Mouse (Mus musculus): ENCODE measurements around the gene Rapgef4. TPM values are rescaled to one million over a fixed set of nuclear protein-coding genes. Genes with fewer than 3 reads are reported as not detected.

Rapgef4 gene
- polyA plus RNA-seq, 1 experiment from 2014 or later: 3.0 TPM

GRCm38 (mm10) chr2:72110404-72110803, 129.4 kb downstream of the Rapgef4 start:
- Histone ChIP-seq H3K36me3 (ENCODE audit: control insufficient read depth, insufficient read depth, low read length) (no peaks in the 10 kb centered on the region), H3K27ac (replicated peaks in 1 of 2; ENCODE audit: control insufficient read depth in 1 of 2, insufficient read depth in 1 of 2, low read depth in 2 of 2, low read length in 2 of 2) (no peak overlapping the region), H3K9ac (ENCODE audit: low read length) (no peak overlapping the region), H3K4me2 (ENCODE audit: low read length) (no peak overlapping the region), H3K27me3 (ENCODE audit: control insufficient read depth, insufficient read depth, low read length) (no peaks in the 10 kb centered on the region), H3K9me3 (ENCODE audit: control insufficient read depth, low read length) (no peaks in the 10 kb centered on the region), H3K4me1 (ENCODE audit: control insufficient read depth in 2 of 2, insufficient read depth in 2 of 2, low read length in 2 of 2) (peaks cover 11 to 21% of the 10 kb centered on the region in 2 experiments), H3K4me3 (ENCODE audit: control insufficient read depth in 1 of 2, insufficient read depth in 1 of 2, low read depth in 1 of 2, low read length in 2 of 2) (no peak overlapping the region)
- 78% methylated on average over 5 of the region's 5 CpGs for WGBS
- no peak for ATAC-seq (ENCODE audit: insufficient number of reproducible peaks, insufficient read depth, low FRiP score, low read depth)

GRCm38 (mm10) chr2:72113716-72114115, 132.7 kb downstream of the Rapgef4 start:
- Histone ChIP-seq H3K9ac (ENCODE audit: low read length) (no peak overlapping the region), H3K4me2 (ENCODE audit: low read length) (no peak overlapping the region)
- WGBS: 67% methylated on average over 5 of the region's 5 CpGs

GRCm38 (mm10) chr2:72114148-72114559, 133.1 kb downstream of the Rapgef4 start:
- H3K36me3 ChIP-seq (ENCODE audit: control insufficient read depth, insufficient read depth, low read length): no peaks in the 10 kb centered on the region
- peak overlapping the region in 1 of 2 experiments; percentile 0; a peak in 1 of 4 replicates for H3K27ac ChIP-seq (replicated peaks in 1 of 2; ENCODE audit: control insufficient read depth in 1 of 2, insufficient read depth in 1 of 2, low read depth in 2 of 2, low read length in 2 of 2)
- peak; percentile 33; the same call in 1 of the 2 replicates for ATAC-seq (ENCODE audit: insufficient number of reproducible peaks, insufficient read depth, low FRiP score, low read depth)
- peaks cover 17 to 22% of the 10 kb centered on the region in 2 experiments for H3K4me1 ChIP-seq (ENCODE audit: control insufficient read depth in 2 of 2, insufficient read depth in 2 of 2, low read length in 2 of 2)
- no peak overlapping the region for H3K4me2 ChIP-seq (ENCODE audit: low read length)
- 61% methylated on average over 4 of the region's 4 CpGs for WGBS
- H3K9me3 ChIP-seq (ENCODE audit: control insufficient read depth, low read length): no peaks in the 10 kb centered on the region
- no peak overlapping the region for H3K9ac ChIP-seq (ENCODE audit: low read length)
- no peaks in the 10 kb centered on the region for H3K27me3 ChIP-seq (ENCODE audit: control insufficient read depth, insufficient read depth, low read length)
- no peak overlapping the region for H3K4me3 ChIP-seq (ENCODE audit: control insufficient read depth in 1 of 2, insufficient read depth in 1 of 2, low read depth in 1 of 2, low read length in 2 of 2)

More at GRCm38 (mm10) chr2:72113716-72114115, 132.7 kb downstream of the Rapgef4 start:
- no peak for ATAC-seq (ENCODE audit: insufficient number of reproducible peaks, insufficient read depth, low FRiP score, low read depth)
- Histone ChIP-seq H3K9me3 (ENCODE audit: control insufficient read depth, low read length) (no peaks in the 10 kb centered on the region), H3K4me1 (ENCODE audit: control insufficient read depth in 2 of 2, insufficient read depth in 2 of 2, low read length in 2 of 2) (peaks cover 17 to 22% of the 10 kb centered on the region in 2 experiments), H3K27me3 (ENCODE audit: control insufficient read depth, insufficient read depth, low read length) (no peaks in the 10 kb centered on the region), H3K36me3 (ENCODE audit: control insufficient read depth, insufficient read depth, low read length) (no peaks in the 10 kb centered on the region), H3K4me3 (ENCODE audit: control insufficient read depth in 1 of 2, insufficient read depth in 1 of 2, low read depth in 1 of 2, low read length in 2 of 2) (no peak overlapping the region), H3K27ac (replicated peaks in 1 of 2; ENCODE audit: control insufficient read depth in 1 of 2, insufficient read depth in 1 of 2, low read depth in 2 of 2, low read length in 2 of 2) (0 out of 4 replicates have a peak overlapping the region, but pooled peaks have one; percentile 0 to 24)

GRCm38 (mm10) chr2:72116103-72116502, 135.1 kb downstream of the Rapgef4 start:
- H3K4me1 ChIP-seq (ENCODE audit: control insufficient read depth in 2 of 2, insufficient read depth in 2 of 2, low read length in 2 of 2): peaks cover 17 to 22% of the 10 kb centered on the region in 2 experiments
- no peak overlapping the region for H3K27ac ChIP-seq (replicated peaks in 1 of 2; ENCODE audit: control insufficient read depth in 1 of 2, insufficient read depth in 1 of 2, low read depth in 2 of 2, low read length in 2 of 2)
- 52% methylated on average over 7 of the region's 7 CpGs for WGBS
- H3K27me3 ChIP-seq (ENCODE audit: control insufficient read depth, insufficient read depth, low read length): no peaks in the 10 kb centered on the region
- ATAC-seq (ENCODE audit: insufficient number of reproducible peaks, insufficient read depth, low FRiP score, low read depth): no peak
- no peak overlapping the region for H3K9ac ChIP-seq (ENCODE audit: low read length)
- H3K9me3 ChIP-seq (ENCODE audit: control insufficient read depth, low read length): no peaks in the 10 kb centered on the region
- H3K36me3 ChIP-seq (ENCODE audit: control insufficient read depth, insufficient read depth, low read length): no peaks in the 10 kb centered on the region
- H3K4me2 ChIP-seq (ENCODE audit: low read length): no peak overlapping the region
- H3K4me3 ChIP-seq (ENCODE audit: control insufficient read depth in 1 of 2, insufficient read depth in 1 of 2, low read depth in 1 of 2, low read length in 2 of 2): no peak overlapping the region

- Histone ChIP-seq H3K4me1 (ENCODE audit: control insufficient read depth in 2 of 2, insufficient read depth in 2 of 2, low read length in 2 of 2) (peaks cover 17 to 22% of the 10 kb centered on the region in 2 experiments), H3K4me2 (ENCODE audit: low read length) (no peak overlapping the region), H3K4me3 (ENCODE audit: control insufficient read depth in 1 of 2, insufficient read depth in 1 of 2, low read depth in 1 of 2, low read length in 2 of 2) (no peak overlapping the region), H3K27me3 (ENCODE audit: control insufficient read depth, insufficient read depth, low read length) (no peaks in the 10 kb centered on the region), H3K9me3 (ENCODE audit: control insufficient read depth, low read length) (no peaks in the 10 kb centered on the region), H3K27ac (replicated peaks in 1 of 2; ENCODE audit: control insufficient read depth in 1 of 2, insufficient read depth in 1 of 2, low read depth in 2 of 2, low read length in 2 of 2) (peak overlapping the region in 1 of 2 experiments; percentile 47; a peak in 2 of 4 replicates), H3K9ac (ENCODE audit: low read length) (no peak overlapping the region), H3K36me3 (ENCODE audit: control insufficient read depth, insufficient read depth, low read length) (no peaks in the 10 kb centered on the region)
- 76% methylated on average over 5 of the region's 5 CpGs for WGBS
- ATAC-seq (ENCODE audit: insufficient number of reproducible peaks, insufficient read depth, low FRiP score, low read depth): no peak
These were observed 135.7 kb downstream of the Rapgef4 start for GRCm38 (mm10) chr2:72116698-72117097.

GRCm38 (mm10) chr2:72117138-72118011, 136.3 kb downstream of the Rapgef4 start:
- Histone ChIP-seq H3K9ac (ENCODE audit: low read length) (0 out of 2 replicates have a peak overlapping the region, but pooled peaks have one; percentile 32), H3K4me1 (ENCODE audit: control insufficient read depth in 2 of 2, insufficient read depth in 2 of 2, low read length in 2 of 2) (peaks cover 17 to 22% of the 10 kb centered on the region in 2 experiments)

GRCm38 (mm10) chr2:72120211-72120610, 139.2 kb downstream of the Rapgef4 start:
- Histone ChIP-seq H3K27me3 (ENCODE audit: control insufficient read depth, insufficient read depth, low read length) (no peaks in the 10 kb centered on the region), H3K4me3 (ENCODE audit: control insufficient read depth in 1 of 2, insufficient read depth in 1 of 2, low read depth in 1 of 2, low read length in 2 of 2) (no peak overlapping the region), H3K9ac (ENCODE audit: low read length) (no peak overlapping the region), H3K9me3 (ENCODE audit: control insufficient read depth, low read length) (no peaks in the 10 kb centered on the region), H3K27ac (replicated peaks in 1 of 2; ENCODE audit: control insufficient read depth in 1 of 2, insufficient read depth in 1 of 2, low read depth in 2 of 2, low read length in 2 of 2) (no peak overlapping the region), H3K4me2 (ENCODE audit: low read length) (no peak overlapping the region), H3K4me1 (ENCODE audit: control insufficient read depth in 2 of 2, insufficient read depth in 2 of 2, low read length in 2 of 2) (peaks cover 19% of the 10 kb centered on the region in 2 experiments), H3K36me3 (ENCODE audit: control insufficient read depth, insufficient read depth, low read length) (no peaks in the 10 kb centered on the region)
- ATAC-seq (ENCODE audit: insufficient number of reproducible peaks, insufficient read depth, low FRiP score, low read depth): no peak
- WGBS: 92% methylated on average over 6 of the region's 6 CpGs

More at GRCm38 (mm10) chr2:72117138-72118011, 136.3 kb downstream of the Rapgef4 start:
- Histone ChIP-seq H3K4me3 (ENCODE audit: control insufficient read depth in 1 of 2, insufficient read depth in 1 of 2, low read depth in 1 of 2, low read length in 2 of 2) (no peak overlapping the region), H3K36me3 (ENCODE audit: control insufficient read depth, insufficient read depth, low read length) (no peaks in the 10 kb centered on the region), H3K4me2 (ENCODE audit: low read length) (no peak overlapping the region), H3K9me3 (ENCODE audit: control insufficient read depth, low read length) (no peaks in the 10 kb centered on the region), H3K27ac (replicated peaks in 1 of 2; ENCODE audit: control insufficient read depth in 1 of 2, insufficient read depth in 1 of 2, low read depth in 2 of 2, low read length in 2 of 2) (peak overlapping the region; percentile 47 to 51; a peak in 2 of 4 replicates), H3K27me3 (ENCODE audit: control insufficient read depth, insufficient read depth, low read length) (no peaks in the 10 kb centered on the region)
- ATAC-seq (ENCODE audit: insufficient number of reproducible peaks, insufficient read depth, low FRiP score, low read depth): peak; percentile 43; the same call in 1 of the 2 replicates
- 27% methylated on average over 15 of the region's 15 CpGs for WGBS
